Mouse (Mus musculus) gastrocnemius, postnatal 4 days (tissue): ENCODE data around the gene Tspyl3. TPM values are rescaled to one million over a fixed set of nuclear protein-coding genes. Genes with fewer than 3 reads are reported as not detected.
"Not testable (repeated sequence)": the region's sequence is repeated elsewhere in the genome, so short reads cannot be mapped to it uniquely, and the experiment has no call there.

Experiments
- DNase-seq, 2 experiments: peaks; one replicate each; pipeline ENCODE4 v3.0.0; 2021 to 2022; ENCODE audit warnings: low spot score in 2 of 2, mixed read lengths in 2 of 2
- long read RNA-seq, 2 experiments: library from polyadenylated mRNA; stranded (forward); transcript quantifications; one replicate each; pipeline ENCODE4 v2.0.0; 2021
- total RNA-seq, 2 experiments: library from RNA; stranded (reverse); gene quantifications; 2 replicates each; pipeline ENCODE4 v1.2.3; 2021

The Tspyl3 gene
- total RNA-seq, result 1 to 10 TPM; 3.8 to 4.0 TPM
- long read RNA-seq, experiment 1, partial matches to known transcripts, result 0 of 4 reads
- long read RNA-seq, experiment 1, other reads (novel, unspliced or antisense), result 0 of 4 reads
- long read RNA-seq, experiment 2, transcript Tspyl3-201 (1 exons, 3,072 nt), result major isoform, 12 of 12 reads
- long read RNA-seq, experiment 2, partial matches to known transcripts, result 0 of 12 reads
- long read RNA-seq, experiment 2, other reads (novel, unspliced or antisense), result 0 of 12 reads

GRCm38 (mm10) chr2:153224946-153225594, at the start of gene Tspyl3:
Tspyl3 (minus strand) TSS chr2:153225441.
- peak; percentile 28 to 59 for DNase-seq

DNA sequence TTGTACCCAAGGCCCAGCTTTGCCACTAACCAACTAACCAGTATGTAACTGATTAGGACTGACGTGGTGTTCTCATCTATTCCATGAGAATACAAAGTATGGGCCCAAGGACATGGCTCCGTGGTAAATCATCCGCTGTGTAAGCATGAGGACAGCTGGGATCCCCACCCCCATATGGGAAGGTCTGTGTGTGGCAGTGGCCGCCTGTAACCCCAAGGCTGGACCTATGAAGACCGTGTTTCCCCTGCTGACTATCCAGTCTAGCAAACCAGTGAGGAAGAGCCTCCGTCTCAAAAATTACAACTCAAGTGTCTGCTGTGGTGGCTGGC, 49.6 kb upstream of the Tspyl3 start:
- no peak for DNase-seq

- DNase-seq, result not testable (repeated sequence)
Observed at GRCm38 (mm10) chr2:153274200-153274918, 49.1 kb upstream of the Tspyl3 start.

- DNase-seq, result not testable (repeated sequence)
Observed at GRCm38 (mm10) chr2:153270231-153270915, 45.1 kb upstream of the Tspyl3 start.

GRCm38 (mm10) chr2:153267331-153267730, 42.1 kb upstream of the Tspyl3 start:
- no peak for DNase-seq

DNA sequence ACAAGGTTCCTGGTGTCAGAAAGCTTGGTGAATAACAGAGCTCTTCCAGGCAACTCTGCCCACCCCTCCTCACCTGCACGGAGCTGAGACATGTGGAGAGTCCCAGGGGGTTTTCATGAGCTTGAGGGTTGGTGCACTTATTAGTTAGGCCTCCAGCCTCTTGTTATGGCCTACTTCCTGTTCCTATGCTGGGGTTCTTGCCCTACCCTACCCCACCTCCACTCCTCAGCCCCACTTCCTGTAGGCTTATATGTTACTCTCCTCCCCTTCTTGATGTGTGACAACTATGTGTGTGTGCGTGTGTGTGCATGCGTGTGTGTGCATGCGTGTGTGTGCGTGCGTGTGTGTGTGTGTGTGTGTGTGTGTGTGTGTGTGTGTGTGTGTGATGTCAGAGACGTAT, 37.8 kb upstream of the Tspyl3 start:
- DNase-seq, result no peak

- DNase-seq, result no peak
Observed at GRCm38 (mm10) chr2:153259864-153260674, 34.8 kb upstream of the Tspyl3 start.

DNA sequence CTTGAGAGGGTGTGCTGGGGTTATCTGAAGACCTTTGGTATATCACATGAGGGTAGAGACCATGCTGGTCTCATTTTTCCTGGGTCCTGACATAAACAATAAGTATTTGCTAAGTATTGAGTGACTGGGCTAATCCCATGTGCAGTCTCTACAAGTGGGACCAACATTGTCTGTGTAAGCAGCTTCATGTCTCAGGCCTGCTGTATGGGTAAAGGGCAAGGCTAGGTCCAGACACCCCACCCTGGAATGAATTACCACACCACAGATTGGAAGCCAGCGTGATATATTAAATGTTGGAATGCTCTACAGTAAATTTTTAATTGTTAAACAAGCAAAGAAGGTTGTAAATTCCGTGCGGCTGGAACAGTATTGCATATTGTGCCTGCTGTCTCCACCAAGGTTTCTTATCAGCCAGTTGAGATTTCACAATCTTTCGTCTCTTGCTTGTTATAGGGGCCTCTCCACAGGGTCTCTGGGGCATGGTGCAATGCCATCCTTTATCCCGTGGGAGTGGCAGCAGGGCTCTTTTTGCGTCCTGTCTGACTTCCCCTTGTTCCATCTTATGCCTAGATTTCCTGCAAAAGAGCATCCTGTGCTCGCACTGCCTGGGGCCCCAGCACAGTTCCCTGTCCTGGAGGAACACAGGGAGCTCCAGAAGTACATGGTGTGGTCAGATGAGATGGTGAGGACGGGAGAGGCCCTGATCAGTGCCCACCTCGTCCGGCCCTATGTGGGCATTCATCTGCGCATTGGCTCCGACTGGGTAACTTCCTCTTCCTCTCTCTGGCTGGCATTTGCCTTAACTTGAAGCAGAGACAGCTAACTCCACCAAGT, 34.0 kb upstream of the Tspyl3 start:
- DNase-seq, result no peak

DNA sequence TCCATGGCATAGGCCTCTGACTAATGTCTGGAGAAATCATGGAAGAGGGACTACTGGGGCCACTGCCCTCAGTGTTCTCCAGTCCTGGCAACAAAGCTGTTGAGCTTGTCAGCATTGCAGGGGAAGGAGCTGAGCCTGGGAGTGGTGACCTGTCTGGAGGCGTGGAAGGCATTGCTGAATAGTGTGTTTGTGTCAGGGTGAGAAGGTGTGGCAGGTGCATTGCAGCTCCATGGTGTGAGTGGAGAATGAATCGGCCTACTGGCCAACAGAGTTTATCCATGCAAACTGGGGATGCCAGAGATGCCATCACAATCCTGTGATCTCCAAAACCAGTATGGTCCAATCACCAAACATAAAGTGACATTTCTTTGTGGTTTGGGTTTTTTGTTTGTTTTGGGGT, 31.4 kb upstream of the Tspyl3 start:
- no peak for DNase-seq

GRCm38 (mm10) chr2:153249751-153250150, 24.5 kb upstream of the Tspyl3 start:
- DNase-seq, result no peak

- no peak for DNase-seq
Observed at GRCm38 (mm10) chr2:153242156-153242555, 16.9 kb upstream of the Tspyl3 start.

GRCm38 (mm10) chr2:153241250-153242014, 16.2 kb upstream of the Tspyl3 start, which contains the start of the genes Plagl2 and Pofut1:
Plagl2 (minus strand) TSS chr2:153241426.
Pofut1 (plus strand) TSS chr2:153241533.
- peak; percentile 86 to 90 for DNase-seq

DNA sequence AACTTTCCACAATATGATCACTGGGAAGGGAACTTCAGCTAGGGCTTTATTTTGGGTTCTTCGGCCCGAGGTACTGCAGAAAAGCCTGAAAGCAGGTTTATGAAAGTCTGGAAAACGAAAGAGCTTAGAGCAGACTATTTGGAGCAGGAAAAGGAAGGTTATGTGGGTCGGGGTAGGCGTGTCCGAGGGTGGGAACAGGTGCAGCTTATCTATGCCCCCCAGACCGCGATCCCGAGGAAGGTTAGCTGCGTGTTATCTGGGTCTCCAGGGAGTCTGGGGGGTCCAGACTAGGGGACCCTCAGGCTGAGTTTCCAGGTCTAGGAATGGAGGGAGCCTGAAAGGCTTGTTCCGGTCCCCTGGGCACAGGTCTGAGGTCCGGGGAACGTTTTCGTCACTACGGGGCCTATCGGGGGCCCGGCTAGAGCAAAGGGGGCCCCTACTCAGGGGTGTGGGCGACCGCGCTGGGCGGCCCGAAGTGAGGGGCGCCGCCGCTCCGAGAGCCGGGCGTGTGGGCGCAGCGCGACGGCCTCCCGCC, 15.5 kb upstream of the Tspyl3 start:
- DNase-seq, result peak in 1 of 2 experiments; percentile 19

- DNase-seq, result no peak
Observed at GRCm38 (mm10) chr2:153239860-153240480, 14.7 kb upstream of the Tspyl3 start.

DNA sequence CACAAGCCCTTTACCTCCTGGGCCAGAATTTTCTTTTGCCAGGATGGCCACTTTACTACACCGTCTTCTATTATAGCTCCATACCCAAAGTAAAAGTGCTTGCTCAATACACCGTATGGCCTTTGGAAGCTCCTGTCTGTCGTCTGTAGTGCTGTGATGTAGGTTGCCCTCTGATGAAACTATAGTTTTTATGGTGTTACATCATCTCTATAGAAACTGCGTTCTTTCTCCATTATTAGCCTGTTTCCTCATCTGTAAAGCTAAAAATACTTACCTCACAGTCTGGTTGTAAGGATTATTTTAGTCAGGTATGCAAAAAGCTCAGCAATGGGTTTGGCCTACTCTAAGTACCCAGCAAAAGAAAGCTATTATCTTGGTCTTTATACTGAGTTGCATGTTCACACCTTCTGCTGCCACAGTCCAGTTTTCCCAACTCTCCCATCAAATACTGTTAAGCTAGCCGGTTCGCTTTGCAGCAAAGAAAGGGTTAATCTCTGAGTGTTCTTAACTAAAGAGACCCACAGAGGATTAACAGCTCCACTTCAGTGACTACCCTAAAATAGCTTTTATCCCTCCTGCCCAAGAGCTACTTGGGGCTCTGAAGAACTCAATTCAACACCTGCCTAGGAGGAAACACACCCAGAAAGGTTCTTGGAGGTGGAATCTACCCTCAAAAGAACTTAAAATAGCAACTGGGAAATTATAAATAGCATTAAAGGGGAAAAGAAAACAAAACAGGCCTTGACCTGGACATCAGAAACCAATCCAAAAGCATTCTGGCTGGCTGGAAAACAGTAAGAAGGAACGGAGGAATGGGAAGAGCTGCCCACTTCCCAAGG, 14.0 kb upstream of the Tspyl3 start:
- no peak for DNase-seq

- DNase-seq, result no peak
Observed at GRCm38 (mm10) chr2:153238406-153238805, 13.2 kb upstream of the Tspyl3 start.

DNA sequence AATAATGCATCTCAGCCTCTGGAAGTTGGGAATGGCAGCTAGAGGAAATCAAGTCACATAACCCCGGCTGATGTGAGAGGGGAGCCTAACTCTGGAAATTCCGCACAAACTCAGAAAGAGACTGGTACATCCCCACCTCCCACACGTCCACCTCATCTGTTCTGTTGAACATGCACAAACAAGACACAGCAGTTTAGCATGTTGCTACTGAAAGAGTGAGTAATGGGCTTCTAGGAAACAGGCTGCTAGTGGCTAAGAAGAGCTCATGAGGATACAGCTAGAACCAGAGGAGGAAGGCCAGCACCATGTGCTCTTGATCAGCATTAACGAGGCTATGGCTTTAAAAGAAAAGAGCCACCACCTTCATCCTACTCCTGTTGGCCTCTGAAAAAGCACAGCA, 12.7 kb upstream of the Tspyl3 start:
- DNase-seq, result no peak
